Mouse (Mus musculus): ENCODE measurements around the gene Fam129a. TPM values are rescaled to one million over a fixed set of nuclear protein-coding genes. Genes with fewer than 3 reads are reported as not detected.

Fam129a gene
- total RNA-seq (2022), result 100 to 1,000 TPM in 2 of 4 experiments, 10 to 100 TPM in 2; 83.7 to 130 (median 96.0) TPM

DNA sequence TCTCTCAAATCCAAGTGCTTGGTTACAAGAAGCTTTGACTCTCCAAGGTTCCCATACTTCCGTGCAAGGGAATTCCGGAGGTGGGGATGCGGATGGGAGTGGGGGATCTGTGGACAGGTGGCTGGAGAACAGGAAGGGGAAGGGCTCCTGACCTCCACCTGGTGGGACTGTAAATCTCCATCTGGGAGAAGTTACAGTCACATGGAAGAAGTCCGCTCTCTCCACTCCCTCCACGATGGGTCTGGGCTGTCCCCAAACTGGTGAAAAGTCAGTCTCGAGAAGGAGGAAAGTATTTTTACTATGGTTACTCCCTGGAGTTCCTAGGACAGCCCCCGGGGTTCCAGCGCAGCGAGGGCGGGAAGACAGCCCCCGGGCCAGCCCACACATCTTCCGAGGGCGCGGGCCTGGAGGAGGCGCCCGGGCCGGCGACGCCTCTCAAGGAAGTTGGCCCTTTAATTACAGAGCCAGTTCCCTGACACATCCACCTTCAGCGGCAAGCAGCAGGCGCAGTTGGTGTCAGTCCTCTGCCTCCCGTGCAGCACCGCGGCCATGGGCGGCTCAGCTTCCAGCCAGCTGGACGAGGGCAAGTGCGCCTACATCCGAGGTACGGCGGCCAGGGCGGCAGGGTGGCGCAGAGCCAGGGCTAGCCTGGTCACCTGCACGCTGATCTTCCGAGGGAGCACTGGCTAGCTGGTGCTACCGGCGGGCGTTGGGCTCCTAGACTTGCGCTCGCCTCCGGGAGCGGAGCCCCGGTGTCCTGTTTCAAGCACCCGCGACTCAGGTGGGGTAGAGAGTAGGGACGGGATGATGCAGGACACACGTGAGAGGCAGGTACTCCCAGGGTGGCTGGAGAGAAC lies at the start of gene Fam129a:
Gene Fam129a, plus strand, starts transcription at position 206 of the 857 bp plus-strand sequence.
- DNase-seq, result peak; percentile 38

DNA sequence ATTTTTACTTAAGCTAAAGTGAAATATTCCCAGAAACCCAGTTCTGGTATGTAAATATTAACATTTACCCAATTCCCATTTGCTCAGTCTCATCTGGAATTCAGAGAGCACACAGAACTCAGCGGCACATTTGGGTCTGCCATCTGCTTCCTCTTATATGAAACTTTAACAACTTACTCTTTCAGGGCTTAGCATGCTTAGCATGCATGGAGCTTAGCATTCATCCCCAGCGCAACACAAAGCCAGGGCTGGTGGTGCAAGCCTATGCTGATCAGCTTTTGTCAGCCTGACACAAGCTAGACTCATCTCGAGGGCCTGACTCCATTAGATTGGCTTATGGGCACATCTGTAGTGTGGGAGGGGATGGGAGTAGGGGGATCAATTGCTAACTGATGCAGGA lies 44.3 kb upstream of the Fam129a start:
- DNase-seq, result no peak

DNA sequence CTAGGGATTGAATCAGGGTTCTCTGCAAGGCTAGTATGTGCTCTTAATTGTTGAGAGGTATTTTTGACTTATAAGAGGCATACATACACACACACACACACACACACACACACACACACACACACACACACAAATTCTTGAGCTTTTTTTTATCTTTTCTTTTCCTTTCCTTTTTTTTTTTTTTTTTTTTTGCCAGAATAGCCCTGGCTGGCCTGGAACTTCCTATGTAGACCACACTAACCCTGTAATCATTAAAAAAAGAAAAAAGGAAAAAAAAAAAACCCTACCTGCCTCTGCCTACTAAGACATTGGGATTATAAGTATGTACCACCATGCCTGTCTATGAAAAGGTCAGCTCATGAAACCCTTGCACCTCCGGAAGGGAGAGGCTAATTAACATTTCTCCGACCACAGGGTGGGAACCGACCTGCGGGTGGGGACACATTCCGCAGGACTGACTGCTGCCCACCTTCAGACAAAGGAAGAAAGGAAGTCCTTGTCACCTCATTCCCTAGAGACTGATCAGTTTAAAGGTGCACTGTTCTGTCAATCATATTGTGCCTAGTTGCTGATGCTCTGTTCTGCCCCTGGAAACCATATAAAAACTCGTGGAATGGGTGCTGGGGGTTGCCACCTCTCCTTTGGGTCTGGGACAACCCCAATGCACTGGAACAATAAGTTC lies 27.0 kb upstream of the Fam129a start:
- no peak for DNase-seq

DNA sequence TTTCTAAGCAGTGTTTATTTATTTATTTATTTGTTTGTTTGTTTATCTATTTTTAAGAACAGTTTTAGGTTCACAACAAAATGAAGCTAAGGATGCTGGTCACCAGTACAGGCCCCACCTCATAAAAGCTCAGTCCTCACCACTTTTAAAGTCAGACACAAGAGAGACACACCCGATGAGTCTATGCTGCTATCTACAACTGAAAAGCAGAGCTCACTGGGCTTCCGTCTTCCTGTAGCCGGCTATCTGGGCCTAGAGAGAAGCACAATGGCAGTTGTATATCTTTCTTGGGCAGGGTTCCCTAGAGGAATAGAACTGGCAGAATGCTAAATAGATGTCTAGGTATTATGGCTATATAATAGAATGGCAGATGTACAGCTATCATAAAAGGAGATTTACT lies 26.4 kb upstream of the Fam129a start:
- DNase-seq, result no peak

DNA sequence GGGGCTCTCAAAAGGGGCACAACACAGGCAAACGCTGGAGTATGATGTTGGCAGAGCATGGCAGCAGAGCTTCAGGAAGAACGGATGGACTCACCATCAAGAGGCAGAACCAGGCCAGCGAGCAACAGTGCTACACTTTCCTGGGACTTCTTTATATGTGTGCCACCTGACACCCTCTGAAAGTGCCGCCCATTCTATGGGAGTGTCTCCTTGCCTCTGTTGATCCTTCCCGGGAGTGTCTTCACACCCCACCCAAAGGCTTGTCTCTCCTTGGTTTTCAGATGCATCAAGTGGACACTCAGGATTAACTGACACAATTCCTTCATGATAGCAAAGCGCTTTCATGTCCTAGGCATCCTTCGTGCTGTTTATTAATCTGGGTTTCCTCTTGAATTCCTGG lies 25.4 kb upstream of the Fam129a start:
- no peak for DNase-seq

DNA sequence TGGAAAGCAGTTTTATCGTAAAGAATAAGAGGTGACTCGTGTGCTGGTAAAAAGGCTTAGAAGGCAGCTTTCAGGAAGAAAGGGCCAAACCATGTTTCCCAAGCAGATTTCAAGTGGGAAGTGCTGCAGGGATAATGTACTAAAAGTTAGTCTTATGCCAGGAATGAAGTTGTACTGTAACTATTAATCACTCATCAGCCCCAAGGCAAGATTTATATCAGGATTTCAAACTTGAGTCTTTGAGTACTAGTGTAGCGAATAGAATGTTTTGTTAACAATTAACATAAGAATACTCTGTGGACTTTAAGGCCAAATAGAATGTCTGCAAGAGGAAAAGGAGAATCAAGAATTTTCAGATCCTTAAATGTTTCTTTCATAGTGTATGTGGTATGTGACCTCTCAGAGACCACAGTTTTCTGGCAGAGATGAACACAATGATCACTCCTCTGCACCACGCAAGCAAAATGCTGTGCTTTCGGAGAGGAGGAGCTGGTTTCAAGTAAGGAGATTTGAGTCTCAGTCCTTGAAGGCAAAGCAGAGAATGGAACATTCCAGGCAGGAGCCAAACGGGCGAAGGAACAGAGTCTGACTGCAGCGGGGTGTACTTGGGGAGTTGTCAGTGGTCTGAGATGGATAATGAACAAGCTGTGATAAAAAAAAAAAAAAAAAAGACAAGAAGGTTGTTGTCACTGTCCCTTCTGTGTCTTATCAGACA lies 21.9 kb upstream of the Fam129a start:
- DNase-seq, result no peak

DNA sequence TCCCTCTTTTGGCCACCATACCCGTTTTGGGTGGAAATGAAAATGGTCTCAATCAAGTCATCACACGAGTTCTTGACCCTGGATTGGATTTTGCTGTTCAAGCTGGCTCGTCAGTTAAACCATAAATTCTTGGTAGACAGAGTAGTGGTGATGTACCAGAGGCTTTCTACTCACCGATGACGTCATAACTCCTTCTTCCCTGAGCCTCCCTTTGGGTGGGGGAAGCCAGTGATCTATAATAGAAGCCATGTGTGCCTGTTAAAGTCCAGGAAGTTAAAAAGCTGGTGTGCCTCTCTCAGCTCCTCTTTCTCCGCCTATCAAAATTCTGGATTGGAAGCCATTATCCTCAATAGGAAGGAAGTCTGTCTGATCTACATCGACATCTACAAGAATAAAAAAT lies 21.2 kb upstream of the Fam129a start:
- DNase-seq, result no peak

DNA sequence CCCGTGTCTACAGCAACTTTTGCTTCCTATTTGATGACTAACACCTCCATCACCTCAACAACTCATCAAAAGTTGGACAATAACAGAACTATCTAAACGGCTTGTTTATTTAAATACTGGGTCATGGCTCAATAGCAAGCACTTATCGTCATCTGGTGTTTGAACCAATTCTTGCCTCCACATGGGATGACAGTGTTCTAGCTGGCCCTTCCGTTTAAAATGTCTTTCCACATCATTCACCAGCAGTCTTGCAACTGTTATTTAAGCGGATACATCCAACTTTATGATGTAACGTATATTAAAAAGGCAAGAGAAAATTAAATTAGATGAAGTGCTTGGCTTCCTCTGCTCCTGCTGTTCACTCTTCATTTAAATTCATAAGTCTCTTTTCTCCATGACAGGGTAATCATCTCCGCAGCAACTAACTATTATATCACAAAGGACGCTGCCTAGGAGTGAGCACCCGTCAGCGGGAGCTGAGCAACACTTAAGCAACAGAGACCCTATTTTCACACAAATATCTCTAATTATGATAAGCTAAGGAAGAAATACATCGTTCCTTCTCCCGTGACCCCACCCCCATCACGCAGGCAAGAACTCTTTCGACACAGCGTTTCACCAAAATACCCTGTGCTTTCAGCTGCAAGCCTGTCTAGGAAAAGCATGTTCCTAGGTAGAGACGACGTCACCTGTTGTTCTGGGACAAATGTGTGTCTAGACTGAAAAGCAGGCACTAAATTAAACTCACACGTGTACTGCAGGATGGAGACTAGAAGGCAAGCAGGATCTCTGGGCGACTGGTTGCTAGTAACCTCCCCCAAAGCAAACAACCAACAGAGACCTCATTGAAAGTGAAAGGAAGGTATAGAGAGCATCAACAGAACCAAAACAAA lies 20.2 kb upstream of the Fam129a start:
- DNase-seq, result no peak

DNA sequence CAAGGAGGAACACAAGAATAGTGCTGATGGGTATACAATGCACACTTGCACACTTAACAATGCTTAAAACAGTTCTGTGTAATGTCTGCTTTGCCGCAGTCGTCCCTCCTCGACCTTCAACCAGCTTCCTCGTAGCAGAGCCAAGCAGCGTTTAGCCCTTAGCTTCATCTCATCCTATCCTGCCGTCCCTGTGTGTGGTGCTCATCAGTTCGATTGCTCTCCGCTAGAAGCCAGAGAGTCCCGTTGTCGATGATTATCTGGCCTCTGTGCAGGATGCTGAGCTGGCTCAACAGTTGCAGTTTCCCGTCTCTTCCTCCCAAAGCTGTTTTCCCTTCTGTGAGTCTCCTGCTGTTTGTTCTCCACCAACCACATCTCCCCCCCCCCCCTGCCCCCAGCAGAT lies 10.4 kb upstream of the Fam129a start:
- no peak for DNase-seq

DNA sequence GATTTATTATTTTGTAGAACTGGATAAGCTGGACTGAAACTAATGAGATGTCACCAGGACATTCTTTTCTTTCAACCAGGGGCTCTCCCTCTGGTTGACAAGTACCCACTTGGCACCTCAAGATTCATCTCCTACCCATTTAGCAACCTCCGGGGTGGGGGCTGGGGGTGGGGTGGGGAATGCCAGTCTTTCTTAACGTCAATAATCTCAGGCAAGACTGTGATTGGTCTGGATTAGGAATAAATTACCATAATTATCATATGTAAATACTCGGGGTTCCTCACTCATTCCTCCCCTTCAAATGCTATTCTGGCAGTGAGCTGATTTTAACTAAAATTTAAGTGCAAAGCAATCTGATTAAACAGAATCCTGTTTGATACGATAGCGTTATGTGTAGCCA lies 7.6 kb upstream of the Fam129a start:
- DNase-seq, result no peak

DNA sequence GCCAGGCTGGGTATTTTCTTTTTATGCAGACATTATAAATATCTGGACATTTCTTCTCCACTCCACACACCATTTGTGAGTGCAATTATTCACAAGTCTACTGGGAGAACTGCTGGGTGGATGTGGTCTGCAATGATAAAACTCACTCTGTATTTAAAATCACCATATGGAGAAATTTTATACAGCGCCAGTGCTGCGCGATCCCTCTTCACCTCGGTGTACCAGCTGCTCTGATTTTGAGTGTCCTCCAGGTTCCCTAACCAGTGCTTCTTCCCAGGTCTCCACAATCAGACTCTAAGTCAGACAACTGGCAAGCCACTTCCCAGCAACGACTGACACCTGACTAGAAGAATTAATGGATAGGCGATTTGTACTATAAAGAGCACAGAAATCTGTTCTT lies 7.1 kb upstream of the Fam129a start:
- DNase-seq, result no peak

DNA sequence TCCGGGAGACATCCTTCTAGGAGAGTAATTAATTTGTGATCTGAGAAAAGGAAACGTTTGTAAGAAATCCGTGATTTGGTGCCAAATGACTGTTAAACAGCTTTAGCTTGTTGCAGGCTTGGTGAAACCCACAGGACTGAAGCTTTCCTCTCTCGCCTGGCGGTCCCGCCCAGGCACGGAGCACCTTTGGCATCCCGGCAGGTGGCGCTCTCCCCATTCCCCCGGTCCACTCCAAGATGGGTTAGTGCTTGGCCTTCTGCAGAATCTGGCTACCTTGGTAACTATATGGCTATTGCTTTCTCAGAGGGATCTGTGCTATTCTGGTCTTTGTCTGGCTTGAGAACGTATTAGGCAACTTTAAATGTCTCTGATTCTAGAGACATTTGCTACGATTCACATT lies 6.6 kb upstream of the Fam129a start:
- DNase-seq, result peak; percentile 79

DNA sequence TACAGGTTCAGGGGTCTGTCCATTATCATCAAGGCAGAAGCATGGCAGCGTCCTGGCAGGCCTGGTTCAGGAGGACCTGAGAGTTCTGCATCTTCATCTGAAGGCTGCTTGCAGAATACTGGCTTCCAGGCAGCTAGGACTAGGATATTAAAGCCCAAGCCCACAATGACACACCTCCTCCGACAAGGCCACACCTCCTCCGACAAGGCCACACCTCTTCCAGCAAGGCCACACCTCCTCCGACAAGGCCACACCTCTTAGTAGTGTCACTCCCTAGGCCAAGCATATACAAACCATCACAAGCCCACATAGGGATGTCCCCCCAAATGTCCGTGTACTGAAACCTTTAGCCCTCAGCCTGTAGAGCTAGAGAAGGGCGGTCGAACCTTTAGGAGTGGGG lies 2.3 kb upstream of the Fam129a start:
- DNase-seq, result no peak

DNA sequence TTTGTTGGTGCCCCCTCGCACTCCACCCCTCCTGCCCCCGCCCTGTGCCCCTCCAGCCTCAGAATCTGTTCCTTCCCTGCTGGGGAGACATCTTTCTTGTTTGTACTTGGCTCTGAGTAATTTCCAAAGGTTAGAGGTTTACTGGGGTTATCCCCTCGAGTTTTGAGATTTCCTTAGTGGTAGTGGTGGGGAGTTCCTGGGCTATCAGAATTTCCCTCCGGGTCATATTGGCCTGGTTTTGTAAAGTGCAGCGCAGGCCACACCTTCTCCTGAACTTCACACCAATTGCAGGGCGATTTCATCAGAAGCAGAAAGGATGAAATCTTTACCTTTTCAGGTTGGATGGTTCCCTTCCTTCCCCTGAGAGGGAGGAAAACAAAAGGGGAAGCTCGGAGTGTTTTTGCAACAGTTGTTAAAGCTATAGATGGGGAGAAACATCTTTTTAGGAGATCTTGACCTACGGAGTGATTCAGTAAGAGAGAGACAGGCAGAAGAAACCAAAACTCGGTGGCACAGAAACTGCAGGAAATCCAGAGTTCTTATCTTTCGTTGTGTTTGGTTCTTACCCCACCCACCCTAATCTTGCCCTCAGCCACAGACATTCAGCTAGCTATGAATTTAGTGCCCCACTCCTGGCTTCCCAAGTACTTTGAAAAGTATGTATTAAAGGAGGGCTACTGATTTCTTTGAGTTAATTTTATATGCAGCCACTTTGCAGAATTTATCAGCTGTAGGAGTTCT lies 1.0 kb downstream of the Fam129a start:
- no peak for DNase-seq

DNA sequence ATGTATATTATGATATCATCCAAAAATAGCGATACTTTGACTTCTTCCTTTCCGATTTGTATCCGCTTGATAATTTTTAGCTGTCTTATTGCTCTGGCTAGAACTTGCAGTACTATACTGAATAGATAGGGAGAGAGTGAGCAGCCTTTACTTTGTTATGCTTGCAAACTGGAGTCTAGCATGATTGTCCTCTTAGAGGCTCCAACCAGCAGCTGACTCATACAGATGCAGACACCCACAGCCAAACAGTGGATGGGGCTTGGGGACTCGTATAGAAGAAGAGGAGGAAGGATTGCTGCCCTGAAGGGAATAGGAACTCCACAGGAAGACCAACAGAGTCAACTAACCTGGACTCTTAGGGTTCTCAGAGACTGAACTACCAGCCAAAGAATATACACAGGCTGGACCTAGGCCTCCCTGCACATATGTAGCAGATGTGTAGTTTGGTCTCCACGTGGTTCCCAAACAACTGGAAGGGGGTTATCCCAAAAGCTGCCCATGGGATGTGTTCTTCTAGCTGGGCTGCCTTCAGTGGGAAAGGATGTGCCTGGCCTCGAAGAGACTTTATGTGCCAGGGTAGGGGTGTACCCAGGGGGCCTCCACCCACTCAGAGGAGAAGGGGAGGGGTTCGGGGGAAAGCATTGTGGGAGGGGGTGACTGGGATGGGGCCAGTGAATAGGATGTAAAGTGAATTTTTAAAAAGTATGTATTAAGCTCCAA lies 1.8 kb downstream of the Fam129a start:
- DNase-seq, result no peak

DNA sequence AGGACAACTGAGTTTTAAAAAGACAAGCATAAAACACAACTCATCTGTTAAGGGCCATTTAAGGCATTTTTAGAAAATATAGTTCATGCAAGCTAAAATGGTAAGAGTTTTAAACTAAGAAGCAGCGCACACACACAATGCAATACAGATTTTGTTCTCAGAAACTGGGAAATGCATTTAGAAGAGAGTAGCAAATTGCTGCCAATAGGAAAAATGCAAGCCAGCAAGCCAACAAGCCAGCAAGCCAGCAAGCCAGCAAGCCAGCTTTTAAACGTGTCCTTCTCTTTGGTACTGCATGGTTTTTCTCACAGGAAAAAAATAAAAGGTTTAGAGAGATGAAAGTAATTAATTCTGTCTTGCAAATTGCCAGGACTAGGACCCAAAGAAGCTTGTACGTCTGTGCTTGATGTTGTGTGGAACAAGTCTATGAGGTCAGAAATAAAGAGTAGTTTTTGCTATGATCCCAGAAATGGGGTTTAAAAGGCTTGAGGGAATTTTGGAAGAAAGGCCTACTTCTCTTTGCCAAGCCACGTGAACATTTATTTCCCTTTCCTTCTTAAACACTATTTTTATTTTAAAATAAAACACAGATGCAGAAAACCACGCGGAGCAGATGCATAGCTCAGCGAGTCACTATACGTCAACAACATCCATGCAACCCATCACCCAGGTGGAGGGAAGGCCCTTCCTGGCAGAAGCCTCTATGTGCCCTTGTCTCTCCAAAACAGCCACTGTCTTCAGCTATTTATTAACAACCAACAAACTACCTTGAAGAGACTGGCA lies 9.4 kb downstream of the Fam129a start:
- no peak for DNase-seq

DNA sequence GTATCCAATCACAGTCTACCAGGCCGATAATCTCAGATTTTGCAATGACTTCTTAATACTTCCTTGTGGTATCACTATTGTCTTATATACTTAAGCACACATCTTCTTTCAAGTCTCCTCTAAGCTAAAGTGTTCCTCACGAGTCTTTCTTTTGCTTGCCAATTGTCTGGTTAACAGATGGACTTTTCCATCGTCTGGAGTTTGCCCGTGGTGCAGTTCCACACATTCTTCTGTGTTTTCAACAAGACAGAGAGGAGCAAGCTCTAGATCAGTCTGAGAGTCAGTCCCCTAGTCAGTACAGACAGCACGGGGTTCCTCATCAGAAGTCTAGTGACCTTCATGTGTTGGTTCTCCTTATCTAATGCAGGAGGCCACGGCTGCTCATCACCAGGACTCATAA lies 10.5 kb downstream of the Fam129a start:
- DNase-seq, result no peak

DNA sequence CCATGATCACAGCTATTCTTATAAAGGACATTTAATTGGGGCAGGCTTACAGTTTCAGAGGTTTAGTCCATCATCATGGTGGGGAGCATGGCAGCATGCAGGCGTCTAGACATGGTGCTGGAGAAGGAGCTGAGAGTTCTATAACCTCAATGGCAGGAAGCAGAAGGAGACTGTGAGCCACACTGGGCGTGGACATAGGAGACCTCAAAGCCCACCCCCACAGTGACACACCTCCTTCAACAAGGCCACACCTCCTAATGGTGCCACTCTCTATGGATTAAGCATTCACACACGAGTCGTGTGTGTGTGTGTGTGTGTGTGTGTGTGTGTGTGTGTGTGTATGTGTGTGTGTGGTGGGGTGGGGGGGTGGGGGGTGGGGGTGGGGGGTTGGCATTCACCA lies 11.0 kb downstream of the Fam129a start:
- no peak for DNase-seq

DNA sequence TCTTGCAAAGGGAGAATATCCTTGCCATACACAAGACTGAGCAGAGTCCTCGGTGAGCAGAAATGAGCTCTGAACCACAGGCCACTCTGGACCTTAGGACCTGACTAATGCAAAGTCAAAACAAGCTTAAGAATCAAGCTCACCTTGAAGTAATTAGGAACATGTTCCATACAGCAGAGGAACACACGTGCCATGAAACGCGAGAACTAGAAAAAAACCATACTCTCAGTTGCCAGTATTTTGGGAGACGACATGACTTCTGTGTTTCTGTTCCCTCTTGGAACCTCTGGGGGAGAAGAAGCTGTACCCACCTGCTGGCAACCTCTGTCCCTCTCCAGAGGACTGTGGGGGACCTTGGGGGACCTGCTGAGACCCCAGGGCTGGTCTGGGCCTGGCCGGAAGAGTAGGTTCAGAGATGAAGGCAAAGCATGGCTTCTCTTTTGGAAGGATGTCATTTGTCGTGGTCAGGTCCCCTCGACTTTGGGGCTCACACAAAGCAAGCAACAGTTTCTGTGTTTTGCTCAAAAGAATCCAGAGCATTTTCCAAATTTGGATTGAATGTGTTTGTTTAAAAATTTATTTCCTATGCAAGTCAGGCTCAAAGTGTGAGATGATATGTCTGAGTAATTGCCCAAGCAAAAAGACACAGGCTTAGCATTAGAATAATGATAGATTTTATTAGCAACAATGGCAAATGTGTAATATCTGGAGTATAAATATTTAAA lies 12.6 kb downstream of the Fam129a start:
- no peak for DNase-seq

DNA sequence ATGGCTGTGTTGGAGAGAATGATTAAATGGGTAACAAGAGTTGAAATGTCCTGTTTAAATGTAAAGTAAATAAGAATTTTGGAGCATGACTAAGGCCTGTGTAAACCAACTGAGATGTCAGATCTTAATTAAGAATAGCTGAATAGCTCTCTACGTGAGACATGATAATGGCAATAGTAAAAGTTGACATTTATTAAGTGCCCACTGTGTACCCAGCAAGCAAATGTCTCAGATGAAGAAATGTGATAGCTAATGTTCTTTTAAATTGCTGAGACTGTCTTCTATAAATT lies 13.1 kb downstream of the Fam129a start:
- no peak for DNase-seq
